Mouse (Mus musculus) spleen, adult 2 months (tissue): Measurements from ENCODE around the gene Ccdc180. TPM values are rescaled to one million over a fixed set of nuclear protein-coding genes. Genes with fewer than 3 reads are reported as not detected.

Source experiments
- DNase-seq, 2 experiments: peaks; one replicate each; pipeline versions ENCODE4 v3.0.0 to v3.0.0-alpha.2; 2012 to 2021; ENCODE audit warnings: low spot score in 2 of 2, low read depth in 1 of 2
- H3K27ac ChIP-seq: fragments of 200-500 bp; 2 replicates; pipeline ENCODE4 v1.5.1; 2012; ENCODE audit warnings: low read length, inconsistent platforms; ENCODE audit not compliant: insufficient read depth
- H3K27me3 ChIP-seq: fragments of 200-500 bp; 2 replicates; pipeline ENCODE4 v1.6.1; 2012; ENCODE audit warnings: mild to moderate bottlenecking, moderate library complexity, low read length, inconsistent platforms; ENCODE audit not compliant: control insufficient read depth, insufficient read depth
- H3K36me3 ChIP-seq: fragments of 200-500 bp; 2 replicates; pipeline ENCODE4 v1.6.1; 2012; ENCODE audit warnings: mild to moderate bottlenecking, low read length, inconsistent platforms; ENCODE audit not compliant: control insufficient read depth, insufficient read depth
- H3K4me1 ChIP-seq: fragments of 200-500 bp; 2 replicates; pipeline ENCODE4 v1.6.1; 2011; ENCODE audit warnings: inconsistent platforms; ENCODE audit not compliant: control insufficient read depth, insufficient read depth, insufficient read length
- H3K4me3 ChIP-seq: fragments of 200-500 bp; 2 replicates; pipeline ENCODE4 v1.5.1; 2011; ENCODE audit warnings: mild to moderate bottlenecking, inconsistent platforms; ENCODE audit not compliant: insufficient read depth, insufficient read length; ENCODE audit errors: extremely low read depth
- CTCF ChIP-seq: fragments of 200-500 bp; IDR thresholded peaks from 2 replicates; pipeline ENCODE4 v1.5.1; 2011; ENCODE audit warnings: mild to moderate bottlenecking, inconsistent platforms; ENCODE audit not compliant: insufficient read depth, insufficient read length, insufficient replicate concordance; ENCODE audit errors: extremely low read depth
- POLR2A ChIP-seq: fragments of 200-500 bp; IDR thresholded peaks from 2 replicates; pipeline ENCODE4 v1.6.1; 2011; ENCODE audit warnings: low read depth, low read length, inconsistent platforms
- WGBS: fragments of 180-500 bp; shearing (Covaris S2); methylation state at CpG from one replicate; pipeline ENCODE4 v1.1.7; 2018; 5-methylcytosine and 5-hydroxymethylcytosine counted together
- polyA plus RNA-seq: library from polyadenylated mRNA; depleted of rRNA; stranded (reverse); fragments of >200 nt; gene quantifications from 2 replicates; pipeline ENCODE4 v1.2.3, GENCODE M21; 2012; rRNA removed

Gene Ccdc180
- polyA plus RNA-seq = 0.04 TPM in 1 of 2 replicates, not detected in the other

DNA sequence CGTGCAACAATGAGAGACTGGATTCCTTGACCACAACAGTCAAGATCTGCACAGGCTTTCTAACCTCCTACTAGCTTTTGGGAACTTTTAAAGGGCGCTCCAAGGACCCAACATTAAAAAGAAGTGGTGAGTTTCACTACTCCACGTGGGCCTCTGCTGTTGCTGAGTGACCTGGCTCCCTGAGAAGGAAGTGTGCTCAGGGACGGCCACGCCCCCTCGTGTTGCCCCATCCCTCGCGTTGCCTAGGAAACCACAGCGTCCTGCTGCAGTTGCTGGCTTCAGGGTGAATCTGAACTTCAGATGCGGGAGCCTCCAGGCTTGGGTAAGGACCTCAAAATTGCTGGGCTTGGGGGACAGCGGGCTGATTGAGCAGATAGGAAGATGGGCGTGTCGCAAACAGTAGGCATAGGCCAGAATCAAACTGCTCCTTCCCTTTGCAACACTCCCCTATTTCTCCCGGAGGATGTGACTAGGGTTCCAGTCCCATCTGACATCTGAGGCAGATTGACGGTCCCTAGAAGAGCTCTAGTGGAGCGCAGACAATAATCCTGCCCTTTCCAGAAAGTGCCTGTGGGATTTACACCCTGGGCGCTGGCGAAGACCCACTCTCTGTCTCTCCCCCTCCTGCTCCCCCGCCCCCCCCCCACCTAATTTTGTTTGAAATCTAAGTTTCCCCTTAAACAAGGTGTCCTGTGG is at the start of gene Ccdc180:
Gene Ccdc180 (plus strand): TSS at position 238 of the 696 bp plus-strand sequence.
- TF ChIP-seq CTCF (no peak), POLR2A (no peak)
- no peaks in the 10 kb centered on the region; the same call in 1 of the 2 replicates for H3K4me1 ChIP-seq
- no peak within 1 kb of the TSS for H3K4me3 ChIP-seq
- peak; percentile 61 to 74 for DNase-seq
- no peak within 1 kb of the TSS for H3K27ac ChIP-seq
- 20% methylated on average over 19 of the region's 19 CpGs for WGBS
- no peaks in the 10 kb centered on the region for H3K36me3 ChIP-seq
- no peaks in the 10 kb centered on the region for H3K27me3 ChIP-seq

- TF ChIP-seq POLR2A (no peak), CTCF (peak; percentile 42; the same call in 1 of the 2 replicates)
- no peaks in the 10 kb centered on the region for H3K4me1 ChIP-seq
- DNase-seq = peak; percentile 14 to 17
- H3K27ac ChIP-seq = no peak overlapping the region
- WGBS = 44% methylated on average over 14 of the region's 14 CpGs
- no peak overlapping the region for H3K4me3 ChIP-seq
- no peaks in the 10 kb centered on the region for H3K27me3 ChIP-seq
- H3K36me3 ChIP-seq = no peaks in the 10 kb centered on the region
Observed at GRCm38 (mm10) chr4:45844355-45844754, 45.7 kb upstream of the Ccdc180 start.

GRCm38 (mm10) chr4:45846263-45846662 is 43.8 kb upstream of the Ccdc180 start:
- WGBS = 89% methylated on average over 2 of the region's 2 CpGs

GRCm38 (mm10) chr4:45848109-45848824 is 41.8 kb upstream of the Ccdc180 start, which contains the start of gene Stra6l:
Gene Stra6l, plus strand, starts transcription at chr4:45848664.
- Histone ChIP-seq H3K4me3 (no peak within 1 kb of the TSS), H3K27me3 (no peaks in the 10 kb centered on the region), H3K27ac (no peak within 1 kb of the TSS), H3K36me3 (no peaks in the 10 kb centered on the region), H3K4me1 (no peaks in the 10 kb centered on the region)
- no peak for DNase-seq
- TF ChIP-seq CTCF (no peak), POLR2A (no peak)
- 37% methylated on average over 10 of the region's 10 CpGs for WGBS

More at GRCm38 (mm10) chr4:45846263-45846662, 43.8 kb upstream of the Ccdc180 start:
- no peak for TF ChIP-seq POLR2A
- TF ChIP-seq CTCF = no peak
- Histone ChIP-seq H3K36me3 (no peaks in the 10 kb centered on the region), H3K27ac (no peak overlapping the region), H3K4me1 (no peaks in the 10 kb centered on the region), H3K27me3 (no peaks in the 10 kb centered on the region), H3K4me3 (no peak overlapping the region)
- no peak for DNase-seq

DNA sequence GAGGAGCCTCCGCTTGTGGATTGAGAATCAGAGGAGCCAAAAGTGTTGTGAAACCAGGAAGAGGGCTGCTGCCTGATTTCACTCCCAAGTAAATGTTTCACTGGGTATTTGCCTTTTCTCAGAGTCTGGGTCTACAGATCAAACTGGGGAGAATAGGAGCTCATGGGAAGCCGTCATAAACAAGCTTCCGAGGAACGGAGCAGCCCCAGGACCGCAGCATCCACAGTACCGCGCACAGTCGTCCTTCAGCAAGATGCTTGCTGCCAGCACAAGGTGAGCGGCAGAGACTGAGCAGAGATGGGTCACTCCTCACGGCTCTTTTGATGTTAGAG is 41.3 kb upstream of the Ccdc180 start:
- WGBS = 53% methylated on average over 10 of the region's 10 CpGs
- no peak for DNase-seq
- TF ChIP-seq CTCF = no peak
- TF ChIP-seq POLR2A = no peak
- no peaks in the 10 kb centered on the region for H3K27me3 ChIP-seq
- no peak overlapping the region for H3K27ac ChIP-seq
- H3K4me3 ChIP-seq = no peak overlapping the region
- no peaks in the 10 kb centered on the region for H3K36me3 ChIP-seq
- H3K4me1 ChIP-seq = no peaks in the 10 kb centered on the region

GRCm38 (mm10) chr4:45849419-45849818 is 40.7 kb upstream of the Ccdc180 start:
- Histone ChIP-seq H3K27me3 (no peaks in the 10 kb centered on the region), H3K36me3 (no peaks in the 10 kb centered on the region), H3K4me1 (no peaks in the 10 kb centered on the region), H3K27ac (no peak overlapping the region), H3K4me3 (no peak overlapping the region)
- TF ChIP-seq CTCF (no peak), POLR2A (no peak)
- WGBS = 63% methylated on average over 1 of the region's 1 CpGs
- DNase-seq = no peak
